Mouse (Mus musculus): ENCODE results near the gene Plek2. TPM values are rescaled to one million over a fixed set of nuclear protein-coding genes. Genes with fewer than 3 reads are reported as not detected.

Gene Plek2
- polyA plus RNA-seq (2017; shearing (Covaris generic)) = not detected

DNA sequence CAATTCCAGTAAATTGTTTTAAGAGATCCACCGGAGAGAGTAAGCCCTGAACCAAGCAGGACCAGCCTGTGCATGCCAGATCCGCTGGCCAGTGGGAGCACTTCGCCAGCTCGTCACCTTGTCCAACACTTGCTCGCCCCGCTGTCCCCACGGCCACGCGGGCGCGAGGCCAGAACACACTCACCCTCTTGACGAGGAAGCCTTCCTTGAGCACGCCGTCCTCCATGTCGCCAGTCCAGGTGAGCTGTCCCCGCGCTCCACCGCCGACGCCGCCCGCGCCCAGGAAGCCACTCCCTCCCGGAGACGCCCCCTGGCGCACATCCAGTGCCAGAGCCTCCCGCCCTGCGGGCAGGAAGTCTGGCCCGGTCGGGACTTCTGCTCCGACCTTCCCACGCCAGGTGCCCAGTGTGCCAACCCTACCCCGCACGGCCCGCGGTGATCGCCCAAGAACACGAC lies at the start of gene Plek2:
Gene Plek2 (minus strand): TSS at position 258 of the 456 bp plus-strand sequence.

DNA sequence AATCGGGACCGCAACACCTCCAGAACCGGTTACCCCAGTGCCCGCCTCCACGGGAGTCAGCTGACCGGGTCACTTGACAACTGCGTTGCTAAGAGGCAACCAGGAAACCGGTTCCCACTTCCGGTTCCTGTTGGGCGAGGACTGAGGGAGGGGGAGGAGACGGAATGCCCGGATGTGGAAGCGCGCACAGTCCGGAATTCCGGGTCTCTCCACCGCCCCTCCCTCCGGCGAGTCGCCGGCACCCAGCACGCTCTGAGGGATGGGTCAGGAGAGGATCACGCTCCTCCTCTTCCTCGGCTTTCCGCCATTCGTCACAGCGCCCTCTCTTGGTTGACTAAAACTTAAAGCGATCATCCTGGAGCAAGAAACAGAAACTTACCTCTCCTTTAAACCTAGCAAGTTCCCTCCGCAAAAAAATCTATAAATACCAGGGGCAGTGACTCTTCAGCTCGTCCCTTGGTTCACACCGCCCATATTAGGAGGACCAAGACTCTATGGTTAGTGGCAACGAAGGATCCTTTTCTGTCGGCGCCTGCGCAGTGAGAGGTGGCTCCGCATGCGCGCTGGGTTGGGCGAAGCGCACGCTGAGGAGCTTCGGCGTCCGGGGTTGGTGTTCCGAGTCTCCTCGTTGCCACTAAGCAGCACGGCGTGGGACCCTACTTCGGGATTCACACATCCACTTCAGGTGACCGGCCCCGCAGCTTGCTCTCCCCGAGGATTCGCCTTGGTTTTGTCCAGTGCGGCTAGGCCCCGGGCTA lies 45.1 kb downstream of the Plek2 start, which contains the start of the genes Atp6v1d and Eif2s1:
Gene Atp6v1d (minus strand): TSS at position 143 of the 758 bp plus-strand sequence.
Gene Eif2s1 (plus strand): TSS at position 324 of the 758 bp plus-strand sequence.

Other genes with a start within 250 kb of the Plek2 start
- gene Fam71d, start 215.4 kb downstream of the Plek2 start, polyA plus RNA-seq (2017; shearing (Covaris generic)) = not detected
- gene Mpp5, start 158.1 kb downstream of the Plek2 start, polyA plus RNA-seq (2017; shearing (Covaris generic)) = 24.2 TPM
- 238 TPM for gene Atp6v1d, start 45.3 kb downstream of the Plek2 start, polyA plus RNA-seq (2017; shearing (Covaris generic))
- gene Eif2s1, start 45.1 kb downstream of the Plek2 start, polyA plus RNA-seq (2017; shearing (Covaris generic)) = 217 TPM
- 83.9 TPM for gene Tmem229b, start 100.7 kb upstream of the Plek2 start, polyA plus RNA-seq (2017; shearing (Covaris generic))
- gene Plekhh1, start 122.2 kb upstream of the Plek2 start, polyA plus RNA-seq (2017; shearing (Covaris generic)) = 0.09 TPM
- gene Pigh, start 182.7 kb upstream of the Plek2 start, polyA plus RNA-seq (2017; shearing (Covaris generic)) = 28.4 TPM
- not detected for gene Arg2, start 223.8 kb upstream of the Plek2 start, polyA plus RNA-seq (2017; shearing (Covaris generic))